Mouse (Mus musculus) bone marrow macrophage, adult 2 months (primary cell): ENCODE results near the gene Dhx32.

Experiments
- CTCF ChIP-seq: IDR thresholded peaks from 2 replicates; pipeline ENCODE4 v1.5.1; 2012; ENCODE audit warnings: low read depth, mild to moderate bottlenecking, low read length, moderate library complexity
- POLR2A ChIP-seq: IDR thresholded peaks from 2 replicates; pipeline ENCODE4 v1.6.1; 2012; ENCODE audit warnings: mild to moderate bottlenecking, low read depth, low read length, borderline replicate concordance

GRCm38 (mm10) chr7:133715387-133715786 lies 67.1 kb downstream of the Dhx32 start:
- TF ChIP-seq CTCF (no peak), POLR2A (no peak)
